Mouse (Mus musculus) heart, postnatal 0 days (tissue): ENCODE results near the gene Slc39a8.

Source experiments
- CTCF ChIP-seq: IDR thresholded peaks from 2 replicates; pipeline ENCODE4 v1.5.1; 2016; ENCODE audit warnings: antibody characterized with exemption, control low read depth, low read depth
- EP300 ChIP-seq: IDR thresholded peaks from 2 replicates; pipeline ENCODE4 v1.6.1; 2016; ENCODE audit warnings: antibody characterized with exemption, low read depth

- TF ChIP-seq CTCF (no peak), EP300 (no peak)
Measured at GRCm38 (mm10) chr3:135851607-135852006, 26.5 kb downstream of the Slc39a8 start.
